Mouse (Mus musculus) bone marrow macrophage, adult 2 months (primary cell): Measurements from ENCODE around the gene Dmtf1. TPM values are rescaled to one million over a fixed set of nuclear protein-coding genes. Genes with fewer than 3 reads are reported as not detected.
A peak's percentile ranks its signal among the peaks of the same experiment; 100 is the strongest.

Experiments
- H3K27ac ChIP-seq: 2 replicates; pipeline ENCODE4 v1.5.1; 2012; ENCODE audit warnings: low read depth, low read length; ENCODE audit not compliant: insufficient read depth
- H3K4me1 ChIP-seq: 2 replicates; pipeline ENCODE4 v1.6.1; 2012; ENCODE audit warnings: low read length; ENCODE audit not compliant: control insufficient read depth, insufficient read depth
- H3K4me3 ChIP-seq: 2 replicates; pipeline ENCODE4 v1.5.1; 2012; ENCODE audit warnings: mild to moderate bottlenecking, low read length, moderate library complexity; ENCODE audit not compliant: insufficient read depth
- CTCF ChIP-seq: IDR thresholded peaks from 2 replicates; pipeline ENCODE4 v1.5.1; 2012; ENCODE audit warnings: low read depth, mild to moderate bottlenecking, low read length, moderate library complexity
- POLR2A ChIP-seq: IDR thresholded peaks from 2 replicates; pipeline ENCODE4 v1.6.1; 2012; ENCODE audit warnings: mild to moderate bottlenecking, low read depth, low read length, borderline replicate concordance
- polyA plus RNA-seq: library from polyadenylated mRNA; stranded (reverse); fragments of >200 nt; gene quantifications from 2 replicates; pipeline ENCODE4 v1.2.4, GENCODE M21; 2012; ENCODE audit not compliant: missing spikeins, insufficient read depth, insufficient read length

Dmtf1 gene
- polyA plus RNA-seq, 1 experiment = 30.5 TPM

DNA sequence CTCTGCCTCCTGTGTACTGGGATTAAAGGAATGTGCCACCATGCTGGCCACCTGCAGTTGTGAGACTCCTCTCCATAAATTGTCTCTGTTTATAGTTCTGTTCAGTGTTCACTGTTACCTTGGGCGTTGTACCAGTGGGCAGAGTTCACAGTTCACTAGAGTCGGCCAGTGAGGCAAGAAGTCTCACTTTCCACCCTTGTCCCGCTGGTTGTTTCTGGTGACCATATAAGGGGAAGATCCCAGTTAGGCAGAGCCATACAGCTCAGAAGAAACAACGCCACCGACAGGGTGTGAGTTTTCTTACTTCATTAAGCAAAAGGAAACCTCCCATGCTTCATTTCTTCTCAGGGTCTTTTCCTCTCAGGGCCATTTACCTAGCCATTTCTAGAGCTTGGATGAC is 53.1 kb downstream of the Dmtf1 start:
- TF ChIP-seq POLR2A (no peak), CTCF (no peak)
- H3K4me1 ChIP-seq = peaks cover 56% of the 10 kb centered on the region
- no peak overlapping the region for H3K4me3 ChIP-seq
- H3K27ac ChIP-seq = 0 out of 2 replicates have a peak overlapping the region, but pooled peaks have one; percentile 4

DNA sequence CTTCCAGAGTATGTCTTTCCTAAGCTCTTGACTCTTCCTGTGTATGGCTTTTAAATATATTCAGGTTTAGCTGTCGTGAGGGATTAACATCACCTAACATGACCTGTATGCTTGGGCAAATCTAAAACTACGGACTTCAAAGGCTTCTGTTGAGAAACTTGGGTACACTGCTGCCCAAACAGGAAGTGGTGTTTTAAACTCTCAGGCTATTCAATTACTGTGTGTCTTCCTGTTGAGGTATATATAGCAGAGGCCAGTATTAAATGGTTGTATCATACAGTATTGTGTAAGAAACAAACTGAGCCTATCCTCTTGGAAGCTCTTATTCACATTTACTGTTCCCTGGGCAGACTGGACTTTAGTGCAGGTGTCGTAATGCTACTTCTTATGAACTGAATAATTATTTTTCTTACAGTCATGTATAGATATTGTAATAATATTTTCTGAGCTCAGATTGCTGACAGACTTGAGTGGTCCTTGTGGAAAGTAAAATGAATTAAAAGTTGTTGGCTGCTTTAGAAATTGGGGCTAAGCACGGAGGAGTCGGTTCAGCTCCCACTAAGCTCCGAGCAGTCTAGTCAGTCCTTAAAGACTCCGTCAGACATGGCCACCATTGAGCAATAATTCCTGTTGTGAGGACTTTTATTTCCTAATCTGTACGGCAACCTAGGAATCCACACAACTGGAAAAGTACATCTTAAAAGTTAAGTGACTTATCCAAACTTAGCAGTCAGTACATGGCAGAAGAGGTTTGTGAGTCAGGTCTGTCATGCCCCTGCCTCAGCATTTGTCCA is 54.1 kb downstream of the Dmtf1 start:
- peak overlapping the region; percentile 64 for H3K27ac ChIP-seq
- no peak for TF ChIP-seq CTCF
- no peak for TF ChIP-seq POLR2A
- peaks cover 63% of the 10 kb centered on the region for H3K4me1 ChIP-seq
- peak overlapping the region; percentile 23 for H3K4me3 ChIP-seq

DNA sequence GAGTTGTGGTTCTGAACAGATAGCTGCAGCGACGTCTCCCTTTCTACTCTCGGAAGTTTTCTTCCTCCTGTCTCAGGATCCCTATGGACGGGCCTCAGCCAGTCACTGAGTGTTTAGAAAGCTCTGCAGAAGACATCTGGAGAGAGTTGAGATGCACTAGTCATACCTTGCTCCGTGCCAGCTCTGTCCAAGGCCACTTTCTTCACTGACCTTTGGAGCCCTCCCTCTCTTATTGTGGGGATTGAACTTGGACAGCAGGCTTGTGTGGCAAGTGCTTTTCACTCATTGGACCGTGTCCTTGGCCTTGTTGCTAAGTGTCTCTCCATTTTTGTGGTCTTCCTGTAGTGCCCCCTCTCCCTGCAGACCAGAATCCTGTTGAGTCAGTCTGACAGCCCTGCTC is 54.8 kb downstream of the Dmtf1 start:
- peaks cover 67% of the 10 kb centered on the region for H3K4me1 ChIP-seq
- TF ChIP-seq CTCF (no peak), POLR2A (no peak)
- peak overlapping the region; percentile 23; the same call in 1 of the 2 replicates for H3K4me3 ChIP-seq
- H3K27ac ChIP-seq = peak overlapping the region; percentile 55

DNA sequence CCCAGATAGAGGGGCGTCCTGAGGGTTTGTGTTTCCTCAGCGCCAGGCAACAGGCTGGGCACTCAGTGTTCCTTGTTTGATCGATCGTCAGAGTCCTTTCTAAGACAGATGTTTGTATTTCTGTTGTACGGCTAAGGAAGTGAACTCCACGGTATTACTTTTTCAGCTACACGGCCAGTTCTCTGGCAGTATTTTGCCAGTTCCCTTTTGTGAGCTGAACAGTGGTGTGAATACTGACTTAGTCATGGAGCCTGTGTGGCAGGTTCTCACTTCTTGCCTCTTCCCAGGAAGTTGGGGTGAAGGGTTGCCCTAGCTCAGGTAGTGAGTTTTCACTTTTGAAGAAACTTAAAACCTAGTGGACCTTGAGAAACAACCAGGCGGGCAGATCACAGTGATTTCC is 57.6 kb downstream of the Dmtf1 start:
- peak overlapping the region; percentile 58 for H3K27ac ChIP-seq
- no peak for TF ChIP-seq POLR2A
- no peak for TF ChIP-seq CTCF
- peak overlapping the region; percentile 24; the same call in 1 of the 2 replicates for H3K4me3 ChIP-seq
- peaks cover 62% of the 10 kb centered on the region for H3K4me1 ChIP-seq

DNA sequence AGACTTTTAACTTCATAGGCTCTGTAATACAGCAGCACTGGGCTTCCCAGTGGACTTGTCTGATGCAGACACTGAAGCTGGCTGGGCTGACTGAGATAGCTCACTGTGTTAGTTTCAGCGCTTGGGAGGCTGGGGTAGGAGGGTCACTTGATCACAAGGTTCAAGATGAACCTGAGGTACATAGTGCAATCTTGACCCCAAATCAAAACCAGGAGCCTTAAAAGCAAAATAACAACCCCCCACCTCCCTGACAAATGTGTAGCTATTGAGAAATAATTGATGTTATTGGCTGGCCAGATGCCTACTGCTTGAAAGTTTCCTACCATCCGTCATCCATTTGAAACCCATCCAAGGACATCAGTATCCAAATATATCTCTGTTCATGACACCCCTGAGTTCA is 58.9 kb downstream of the Dmtf1 start:
- Histone ChIP-seq H3K4me3 (no peak overlapping the region), H3K4me1 (peaks cover 50% of the 10 kb centered on the region), H3K27ac (no peak overlapping the region)
- TF ChIP-seq POLR2A (no peak), CTCF (no peak)

DNA sequence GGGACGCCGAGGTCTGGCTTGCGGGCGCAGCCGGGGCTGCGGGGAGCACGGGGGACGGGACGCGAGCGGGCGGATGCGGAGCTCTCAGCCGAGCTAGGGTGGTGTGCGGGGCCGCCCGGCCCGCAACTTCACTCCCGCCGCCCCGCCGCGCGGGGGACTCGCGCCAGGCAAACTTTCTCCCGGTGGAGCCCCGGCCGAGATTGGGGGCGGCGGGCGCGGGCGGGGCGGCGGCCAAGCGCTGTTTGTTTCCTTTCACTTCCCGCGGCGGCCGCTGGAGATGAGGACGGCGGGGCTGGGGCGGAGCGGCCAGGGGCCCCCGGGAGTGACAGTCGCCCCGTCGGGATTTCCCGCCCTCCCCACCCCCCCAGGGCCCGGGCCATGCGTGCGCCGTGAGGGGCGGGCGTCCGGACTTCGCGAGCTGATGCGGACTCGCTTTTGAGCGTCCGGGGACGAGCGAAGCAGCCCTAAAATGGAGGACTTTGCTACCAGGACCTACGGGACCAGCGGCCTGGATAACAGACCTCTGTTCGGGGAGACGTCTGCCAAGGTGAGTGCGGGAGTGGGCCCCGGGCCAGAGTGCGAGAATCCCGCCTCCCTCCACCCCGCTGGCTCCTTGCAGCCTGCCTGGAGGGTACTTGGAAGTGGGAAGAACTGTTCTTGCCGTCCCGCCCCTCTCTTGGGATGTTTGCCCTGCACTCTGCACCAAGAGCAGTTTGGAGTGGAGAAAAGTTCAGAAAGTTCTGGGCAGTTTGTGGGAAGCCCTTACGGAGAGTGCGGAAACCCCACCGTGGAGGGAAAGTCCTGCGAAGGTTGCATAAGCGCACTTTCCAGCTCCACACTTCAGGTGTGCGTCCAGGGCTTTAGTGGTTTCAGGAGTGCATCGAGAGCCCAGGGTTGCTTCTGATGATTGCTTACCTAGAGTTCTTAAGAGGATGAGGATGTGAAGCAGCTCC is 60.5 kb downstream of the Dmtf1 start:
- TF ChIP-seq POLR2A = no peak
- no peak for TF ChIP-seq CTCF
- H3K4me1 ChIP-seq = peaks cover 39% of the 10 kb centered on the region
- peak overlapping the region; percentile 42 for H3K27ac ChIP-seq
- peak overlapping the region; percentile 90 for H3K4me3 ChIP-seq

DNA sequence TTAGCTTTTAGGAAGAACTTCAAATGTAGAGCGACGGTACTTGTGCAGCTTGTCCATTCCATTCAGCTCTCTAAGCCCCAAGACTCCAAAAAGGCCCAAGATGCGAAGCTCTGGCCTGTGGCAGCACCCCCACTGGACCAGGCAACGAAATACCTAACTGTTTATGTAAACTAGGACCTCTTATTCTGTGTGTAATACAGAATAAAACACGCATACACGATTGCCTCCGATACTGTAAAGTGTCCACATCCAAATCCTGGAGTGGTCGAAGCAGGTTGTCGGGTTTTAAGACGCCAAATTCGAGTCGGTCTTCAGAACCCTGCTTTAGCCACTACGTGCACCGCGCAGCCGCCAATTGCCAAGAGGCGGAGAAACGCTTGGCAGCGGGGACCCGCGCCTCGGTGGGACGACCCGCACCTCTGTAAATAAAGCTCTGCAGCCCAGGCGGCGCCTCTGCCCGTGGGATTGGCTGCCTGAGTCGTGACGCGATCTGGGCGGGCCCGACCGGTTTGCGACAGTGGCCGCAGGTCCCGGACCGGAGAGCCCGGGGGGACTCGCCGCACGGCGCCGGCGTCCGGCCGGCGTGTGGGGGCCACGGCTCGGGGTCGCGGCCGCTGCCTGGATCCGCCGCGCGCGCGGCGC is 61.2 kb downstream of the Dmtf1 start, which contains the start of gene Tmem243:
Gene Tmem243 (plus strand): TSS at position 462 of the 642 bp plus-strand sequence.
- peak within 1 kb of the TSS; percentile 55 for H3K27ac ChIP-seq
- peak within 1 kb of the TSS; percentile 90 for H3K4me3 ChIP-seq
- TF ChIP-seq POLR2A (peak; percentile 92; the same call in 1 of the 2 replicates), CTCF (no peak)
- peaks cover 32% of the 10 kb centered on the region for H3K4me1 ChIP-seq

DNA sequence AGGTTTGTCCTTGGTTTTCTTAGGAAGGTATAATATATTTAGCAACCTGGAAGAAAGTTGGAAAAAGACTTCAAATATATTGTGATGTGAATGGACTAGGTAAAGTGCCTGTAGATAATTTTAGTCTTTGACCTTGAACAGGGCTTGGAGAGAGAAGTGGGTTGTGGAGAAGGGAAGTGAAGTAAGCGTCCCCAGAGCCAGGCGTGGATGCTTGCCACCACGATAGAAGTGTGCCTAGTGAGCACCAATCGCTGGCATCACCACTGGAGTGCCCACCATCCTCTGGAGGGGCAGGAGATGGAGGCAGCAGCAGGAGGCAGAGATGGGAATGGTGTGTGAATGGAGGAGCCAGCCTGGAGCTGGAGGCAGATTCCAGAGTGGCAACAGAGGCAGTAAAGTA is 68.1 kb downstream of the Dmtf1 start:
- no peak overlapping the region for H3K4me3 ChIP-seq
- H3K4me1 ChIP-seq = peaks cover 27% of the 10 kb centered on the region
- no peak for TF ChIP-seq CTCF
- TF ChIP-seq POLR2A = no peak
- no peak overlapping the region for H3K27ac ChIP-seq

DNA sequence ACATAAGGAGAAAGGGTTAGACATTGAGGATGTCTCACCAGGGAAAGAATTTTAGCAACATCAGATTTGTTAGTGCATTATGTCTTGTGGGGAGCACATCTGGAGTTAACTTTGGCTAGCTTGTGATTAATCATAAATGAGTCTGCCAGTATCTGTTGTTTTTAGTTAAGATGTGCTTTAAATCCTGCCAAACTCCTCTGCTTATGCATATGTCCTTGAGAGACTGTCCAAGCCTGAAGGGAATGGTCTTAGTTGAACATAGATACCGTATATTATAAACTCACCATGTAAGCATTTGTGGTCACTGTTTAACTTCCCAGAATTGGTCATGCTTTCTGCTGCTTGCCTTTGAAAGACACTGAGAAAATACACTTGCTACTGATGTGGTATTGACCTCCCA is 68.9 kb downstream of the Dmtf1 start:
- H3K27ac ChIP-seq = no peak overlapping the region

More for the DNA sequence above, 68.9 kb downstream of the Dmtf1 start:
- Histone ChIP-seq H3K4me1 (peaks cover 34% of the 10 kb centered on the region), H3K4me3 (no peak overlapping the region)
- no peak for TF ChIP-seq POLR2A
- no peak for TF ChIP-seq CTCF
